Mouse (Mus musculus) retina, postnatal 1 day (tissue): ENCODE results near the gene Tor1b.
A peak's percentile ranks its signal among the peaks of the same experiment; 100 is the strongest.
"Not testable (repeated sequence)": the region's sequence is repeated elsewhere in the genome, so short reads cannot be mapped to it uniquely, and the experiment has no call there.

Source experiments
- DNase-seq: peaks from one replicate; pipeline ENCODE4 v3.0.0-alpha.2; 2012

Gene Tor1b

GRCm38 (mm10) chr2:30952824-30953490, at the start of gene Tor1b:
Gene Tor1b, plus strand, starts transcription at chr2:30952959.
- peak; percentile 96 for DNase-seq

- DNase-seq: no peak
Measured at GRCm38 (mm10) chr2:30904231-30904630, 48.5 kb upstream of the Tor1b start.

- no peak for DNase-seq
Measured at GRCm38 (mm10) chr2:30904991-30905390, 47.8 kb upstream of the Tor1b start.

GRCm38 (mm10) chr2:30905906-30906305, 46.9 kb upstream of the Tor1b start:
- no peak for DNase-seq

- no peak for DNase-seq
Measured at GRCm38 (mm10) chr2:30906641-30907040, 46.1 kb upstream of the Tor1b start.

GRCm38 (mm10) chr2:30912291-30912773, 40.4 kb upstream of the Tor1b start:
- peak; percentile 73 for DNase-seq

GRCm38 (mm10) chr2:30913022-30913421, 39.7 kb upstream of the Tor1b start:
- DNase-seq: no peak

- DNase-seq: peak; percentile 52
Measured at GRCm38 (mm10) chr2:30914836-30915235, 37.9 kb upstream of the Tor1b start.

GRCm38 (mm10) chr2:30915376-30915775, 37.4 kb upstream of the Tor1b start:
- DNase-seq: no peak

GRCm38 (mm10) chr2:30915933-30916332, 36.8 kb upstream of the Tor1b start:
- not testable (repeated sequence) for DNase-seq

GRCm38 (mm10) chr2:30917649-30918048, 35.1 kb upstream of the Tor1b start:
- DNase-seq: no peak

GRCm38 (mm10) chr2:30918126-30918525, 34.6 kb upstream of the Tor1b start:
- DNase-seq: no peak

GRCm38 (mm10) chr2:30918780-30919329, 33.9 kb upstream of the Tor1b start:
- DNase-seq: no peak

GRCm38 (mm10) chr2:30920216-30920615, 32.5 kb upstream of the Tor1b start:
- no peak for DNase-seq

- DNase-seq: no peak
Measured at GRCm38 (mm10) chr2:30923099-30923498, 29.7 kb upstream of the Tor1b start.

GRCm38 (mm10) chr2:30925181-30925580, 27.6 kb upstream of the Tor1b start:
- DNase-seq: no peak

GRCm38 (mm10) chr2:30926381-30926780, 26.4 kb upstream of the Tor1b start:
- no peak for DNase-seq

GRCm38 (mm10) chr2:30927151-30927781, 25.5 kb upstream of the Tor1b start:
- DNase-seq: peak; percentile 55

GRCm38 (mm10) chr2:30927844-30928628, 24.7 kb upstream of the Tor1b start:
- peak; percentile 86 for DNase-seq

- no peak for DNase-seq
Measured at GRCm38 (mm10) chr2:30928893-30929482, 23.8 kb upstream of the Tor1b start.

GRCm38 (mm10) chr2:30929483-30930045, 23.2 kb upstream of the Tor1b start, which contains the start of gene Ptges:
Gene Ptges, minus strand, starts transcription at chr2:30929863.
- peak; percentile 83 for DNase-seq

GRCm38 (mm10) chr2:30930846-30931245, 21.9 kb upstream of the Tor1b start:
- not testable (repeated sequence) for DNase-seq
